Mouse (Mus musculus) effector memory CD4-positive, alpha-beta T cell, adult 7 months (primary cell): Measurements from ENCODE around the gene Tubgcp2. TPM values are rescaled to one million over a fixed set of nuclear protein-coding genes. Genes with fewer than 3 reads are reported as not detected.

ENCODE experiments used
- polyA plus RNA-seq: library from polyadenylated mRNA; unstranded; fragments of 100-300 nt; shearing (Covaris generic); gene quantifications from one replicate; pipeline ENCODE4 v1.2.1, GENCODE M21; 2017

Gene Tubgcp2
- polyA plus RNA-seq = 34.1 TPM

GRCm38 (mm10) chr7:140036281-140037170 lies at the start of gene Tubgcp2, which contains the start of gene Zfp511:
Gene Tubgcp2, minus strand, starts transcription at chr7:140036669.
Gene Zfp511, plus strand, starts transcription at chr7:140036391.

DNA sequence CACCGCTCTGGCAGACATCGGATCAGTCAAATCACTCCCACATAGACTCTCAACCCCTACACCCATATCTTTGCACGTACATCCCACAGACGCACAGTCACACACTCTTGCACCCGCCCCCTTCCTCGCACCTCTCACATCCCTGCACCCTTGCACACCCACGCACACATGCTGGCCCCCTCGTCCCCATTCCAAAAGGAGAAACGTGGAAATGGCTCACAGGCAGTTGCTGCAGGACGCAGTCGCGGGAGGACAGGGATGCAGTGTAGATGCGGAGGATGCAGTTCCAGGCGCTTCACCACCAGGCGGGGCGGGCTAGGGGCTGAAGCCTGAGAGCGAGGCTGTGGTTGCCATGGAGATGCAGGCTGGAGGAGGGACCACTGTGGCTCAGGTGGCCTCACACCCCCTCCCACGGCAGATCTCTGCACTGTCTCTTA lies 45.8 kb upstream of the Tubgcp2 start, which contains the start of gene Caly:
Gene Caly, minus strand, starts transcription at position 307 of the 437 bp plus-strand sequence.

GRCm38 (mm10) chr7:140048361-140049114 lies 12.1 kb upstream of the Tubgcp2 start, which contains the start of gene Msx3:
Gene Msx3, minus strand, starts transcription at chr7:140049089.

DNA sequence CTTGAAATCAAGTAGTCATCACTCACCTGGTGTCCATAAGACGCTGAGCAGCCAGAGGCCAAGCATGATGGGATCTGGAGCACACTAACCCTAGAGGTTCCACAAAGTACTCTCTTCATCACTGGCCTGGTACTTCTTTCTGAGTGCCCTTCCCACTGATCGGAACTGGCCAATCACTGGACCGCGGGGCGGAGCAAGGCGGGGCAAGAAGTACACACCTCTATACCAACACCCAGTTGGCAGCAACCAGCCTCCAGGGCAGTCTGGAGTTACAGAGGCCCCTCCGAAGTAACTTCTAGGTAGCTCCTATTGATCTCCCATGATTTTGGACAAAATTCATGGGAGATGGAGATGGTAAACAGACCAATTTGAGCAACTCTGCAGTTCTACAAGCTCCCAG lies 44.1 kb downstream of the Tubgcp2 start, which contains the start of gene Adam8:
Gene Adam8, minus strand, starts transcription at position 157 of the 400 bp plus-strand sequence.

DNA sequence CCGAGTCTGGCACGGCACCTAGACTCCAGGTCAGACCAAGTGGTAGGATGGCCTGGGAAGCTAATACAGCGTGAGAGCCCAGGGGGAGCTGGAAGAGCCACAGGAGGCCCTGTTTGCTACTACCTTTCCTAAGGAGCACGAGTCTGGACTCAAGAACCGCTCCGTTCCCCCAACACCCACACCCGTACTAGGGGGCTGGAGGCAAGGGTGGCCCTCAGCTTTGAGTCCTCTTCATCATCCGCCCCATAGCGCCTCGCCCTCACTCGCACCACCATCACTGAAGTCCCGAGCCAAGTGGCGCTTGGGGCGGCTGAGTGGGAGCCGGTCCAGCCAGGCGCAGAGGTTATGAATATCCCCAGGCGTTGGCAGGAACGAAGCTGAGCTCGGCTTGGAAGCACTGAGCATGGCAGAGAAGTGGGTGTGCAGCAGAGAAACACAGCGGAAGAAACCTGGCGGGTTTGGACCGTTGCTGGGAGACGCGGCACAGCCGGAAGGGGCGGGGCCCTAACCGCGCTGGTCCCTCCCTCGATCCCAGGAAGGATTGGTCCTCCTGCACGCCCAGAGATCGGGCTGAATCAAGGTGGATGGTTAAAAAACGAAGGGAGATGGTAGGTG lies 58.1 kb downstream of the Tubgcp2 start, which contains the start of gene 6430531B16Rik:
Gene 6430531B16Rik, minus strand, starts transcription at position 478 of the 615 bp plus-strand sequence.

Other genes with a start within 250 kb of the Tubgcp2 start
- gene Adgra1, start 202.5 kb downstream of the Tubgcp2 start, polyA plus RNA-seq = not detected
- 0.23 TPM for gene Kndc1, start 142.0 kb downstream of the Tubgcp2 start, polyA plus RNA-seq
- gene Utf1, start 92.9 kb downstream of the Tubgcp2 start, polyA plus RNA-seq = 21.0 TPM
- 1.9 TPM for gene 6430531B16Rik, start 57.9 kb downstream of the Tubgcp2 start, polyA plus RNA-seq
- gene Adam8, start 44.1 kb downstream of the Tubgcp2 start, polyA plus RNA-seq = 22.3 TPM
- 62.9 TPM for gene Zfp511, start 278 bp downstream of the Tubgcp2 start, polyA plus RNA-seq
- gene Msx3, start 12.4 kb upstream of the Tubgcp2 start, polyA plus RNA-seq = not detected
- not detected for gene Caly, start 45.9 kb upstream of the Tubgcp2 start, polyA plus RNA-seq
- gene Prap1, start 56.7 kb upstream of the Tubgcp2 start, polyA plus RNA-seq = not detected
- gene Fuom, start 65.8 kb upstream of the Tubgcp2 start, polyA plus RNA-seq = 6.1 TPM
- 1.3 TPM for gene Paox, start 79.1 kb upstream of the Tubgcp2 start, polyA plus RNA-seq
- 28.5 TPM for gene Echs1, start 79.8 kb upstream of the Tubgcp2 start, polyA plus RNA-seq
- gene Mtg1, start 100.9 kb upstream of the Tubgcp2 start, polyA plus RNA-seq = 23.1 TPM
- gene Sprn, start 118.2 kb upstream of the Tubgcp2 start, polyA plus RNA-seq = not detected
- gene Olfr522, start 128.1 kb upstream of the Tubgcp2 start, polyA plus RNA-seq = 0.13 TPM
- gene Olfr523, start 136.5 kb upstream of the Tubgcp2 start, polyA plus RNA-seq = not detected
- 1.0 TPM for gene Olfr524, start 169.3 kb upstream of the Tubgcp2 start, polyA plus RNA-seq
- 2.2 TPM for gene Cd163l1, start 181.6 kb upstream of the Tubgcp2 start, polyA plus RNA-seq
- gene 5830411N06Rik, start 210.6 kb upstream of the Tubgcp2 start, polyA plus RNA-seq = 18.7 TPM